Mouse (Mus musculus): Measurements from ENCODE around the gene Gm7579.
"Not testable (repeated sequence)": the region's sequence is repeated elsewhere in the genome, so short reads cannot be mapped to it uniquely, and the experiment has no call there.

Gm7579 gene

GRCm38 (mm10) chr7:142258254-142258653 lies 46.6 kb downstream of the Gm7579 start, which contains the start of gene Gm2431:
Gene Gm2431, minus strand, starts transcription at chr7:142258354.
- not testable (repeated sequence) for TF ChIP-seq GATA4 (IDR thresholded peaks at IDR 0.05; ENCODE audit: insufficient replicate concordance, low read length)
